Mouse (Mus musculus) cortical plate, adult 2 months (tissue): ENCODE measurements at regions not wholly inside any gene's neighbourhood (a gene's known extent, or its start where the extent isn't known, plus 50 kb on each side); places are given as distances from the start of the nearest gene placed in this dataset.
"Not testable (repeated sequence)": the region's sequence is repeated elsewhere in the genome, so short reads cannot be mapped to it uniquely, and the experiment has no call there.

Experiments
- CTCF ChIP-seq: fragments of 200-500 bp; IDR thresholded peaks from 2 replicates; pipeline ENCODE4 v1.5.1; 2011; ENCODE audit warnings: mild to moderate bottlenecking, control low read depth, low read length; ENCODE audit not compliant: insufficient read depth; ENCODE audit errors: extremely low read depth
- POLR2A ChIP-seq: fragments of 200-500 bp; IDR thresholded peaks from 2 replicates; pipeline ENCODE4 v1.6.1; 2011; ENCODE audit warnings: mild to moderate bottlenecking, low read length, control low read depth; ENCODE audit not compliant: insufficient read depth; ENCODE audit errors: extremely low read depth

DNA sequence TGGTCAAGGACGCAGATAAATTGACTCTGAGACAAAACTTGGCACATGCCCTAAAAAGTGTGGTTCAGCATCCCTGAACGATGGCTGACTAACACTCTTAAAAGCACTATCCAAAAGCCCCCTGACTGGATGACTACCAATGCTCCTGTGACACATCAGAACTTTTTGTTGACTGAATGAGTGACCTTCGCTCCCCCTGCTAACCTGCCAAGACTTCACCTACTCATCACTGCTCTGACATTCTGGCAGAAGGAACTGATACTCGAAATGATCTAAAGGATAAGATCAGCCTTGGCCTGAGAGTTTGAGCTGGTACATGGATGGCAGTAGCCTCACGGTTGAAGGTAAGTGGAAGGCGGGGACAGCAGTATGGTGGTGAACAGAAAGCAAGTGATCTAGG lies 62.4 kb upstream of the Tgm3 start:
- not testable (repeated sequence) for TF ChIP-seq CTCF, POLR2A
